ENCODE assay signal across 19 mouse cellular contexts in the genomic region with DNA sequence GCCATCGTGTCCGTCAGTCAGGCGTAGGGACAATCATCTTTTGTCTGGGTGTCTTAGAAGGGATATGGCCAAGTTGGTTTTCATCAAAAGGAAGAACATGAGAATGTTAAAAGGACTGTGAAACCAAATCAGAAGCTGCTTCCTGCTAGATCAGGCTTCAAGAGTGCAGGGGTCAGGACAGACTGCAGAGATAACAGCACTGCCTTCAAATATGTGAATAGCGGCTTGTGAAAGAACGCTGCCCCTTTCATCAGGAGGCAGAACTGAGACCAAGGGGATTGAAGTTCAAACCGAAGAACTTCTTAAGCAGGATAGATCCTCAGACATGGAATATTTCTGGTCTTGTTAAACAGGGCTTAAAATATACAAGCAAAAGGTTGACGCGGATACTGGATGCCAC. TPM values are rescaled to one million over a fixed set of nuclear protein-coding genes. Genes with fewer than 3 reads are reported as not detected.
"Had no signal": no experiment of that assay in that cellular context is flagged by ENCODE, and none has a peak within 500 bp of the region (broad histone marks: within the 10 kb centered on the region; RNA-seq: fewer than 3 reads in every experiment).

No protein-coding gene starts in this region.

- ATAC-seq: forebrain, embryonic 13.5 days; forebrain, embryonic 14.5 days; forebrain, embryonic 15.5 days; forebrain, embryonic 16.5 days; forebrain, postnatal 0 days had no signal

- DNase-seq: cerebellum, adult 9-10 months; cerebellum, adult 9-11 months; cerebellum, postnatal 10 days; cerebellum, postnatal 14 days; cerebellum, postnatal 25 days; cerebellum, postnatal 36 days; embryo, embryonic 11 days; forebrain, postnatal 0 days; gastrocnemius, adult 2 months; gastrocnemius, postnatal 10 days; gastrocnemius, postnatal 14 days; gastrocnemius, postnatal 25 days; gastrocnemius, postnatal 36 days had no signal

RNA-seq across cellular contexts. Expression of gene Ddah1, which starts 2.0 kb away (rescaled TPM):
- total RNA-seq: common myeloid progenitor, adult 5-6 weeks; granulocyte monocyte progenitor cell, adult 5-6 weeks had no signal
